Mouse (Mus musculus): Measurements from ENCODE around the gene Gapdhs. TPM values are rescaled to one million over a fixed set of nuclear protein-coding genes. Genes with fewer than 3 reads are reported as not detected.

Gapdhs gene
- total and polyA plus RNA-seq, 2 experiments from 2014 or later = not detected

- Histone ChIP-seq H3K4me1 (ENCODE audit: control insufficient read depth, insufficient read depth) (no peaks in the 10 kb centered on the region), H3K9me3 (replicated peaks; ENCODE audit: control insufficient read depth, low read length) (no peaks in the 10 kb centered on the region), H3K4me2 (ENCODE audit: low read depth, low read length) (no peak overlapping the region), H3K36me3 (replicated peaks; ENCODE audit: control insufficient read depth, insufficient read depth, low read length) (no peaks in the 10 kb centered on the region), H3K9ac (replicated peaks; ENCODE audit: low read depth, low read length) (no peak overlapping the region), H3K27ac (ENCODE audit: low read depth) (no peak overlapping the region), H3K4me3 (ENCODE audit: low read depth, low read length) (no peak overlapping the region), H3K27me3 (ENCODE audit: control insufficient read depth, insufficient read depth, low read length) (peaks cover 10% of the 10 kb centered on the region; the same call in 1 of the 2 replicates)
- TF ChIP-seq CTCF (IDR thresholded peaks at IDR 0.05; ENCODE audit: low read depth) (no peak), EP300 (IDR thresholded peaks at IDR 0.05; ENCODE audit: low read depth) (no peak)
- WGBS = 58% methylated on average over 1 of the region's 1 CpGs
- DNase-seq (ENCODE audit: low spot score) = no peak
- ATAC-seq (ENCODE audit: insufficient read depth, low read depth) = no peak
These were observed 41.7 kb upstream of the Gapdhs start for GRCm38 (mm10) chr7:30785154-30785553.

- 67% methylated on average over 3 of the region's 3 CpGs for WGBS
- ATAC-seq (ENCODE audit: insufficient read depth, low read depth) = no peak
- H3K4me2 ChIP-seq (ENCODE audit: low read depth, low read length) = no peak overlapping the region
These were observed 39.2 kb upstream of the Gapdhs start for GRCm38 (mm10) chr7:30782658-30783057.

GRCm38 (mm10) chr7:30781792-30782191 is 38.3 kb upstream of the Gapdhs start:
- Histone ChIP-seq H3K36me3 (replicated peaks; ENCODE audit: control insufficient read depth, insufficient read depth, low read length) (no peaks in the 10 kb centered on the region), H3K4me2 (ENCODE audit: low read depth, low read length) (no peak overlapping the region), H3K4me3 (ENCODE audit: low read depth, low read length) (no peak overlapping the region), H3K27me3 (ENCODE audit: control insufficient read depth, insufficient read depth, low read length) (no peaks in the 10 kb centered on the region), H3K27ac (ENCODE audit: low read depth) (no peak overlapping the region), H3K9ac (replicated peaks; ENCODE audit: low read depth, low read length) (no peak overlapping the region), H3K9me3 (replicated peaks; ENCODE audit: control insufficient read depth, low read length) (no peaks in the 10 kb centered on the region), H3K4me1 (ENCODE audit: control insufficient read depth, insufficient read depth) (no peaks in the 10 kb centered on the region)
- TF ChIP-seq EP300 (IDR thresholded peaks at IDR 0.05; ENCODE audit: low read depth) (no peak), CTCF (IDR thresholded peaks at IDR 0.05; ENCODE audit: low read depth) (peak; percentile 34)
- 61% methylated on average over 4 of the region's 4 CpGs for WGBS
- ATAC-seq (ENCODE audit: insufficient read depth, low read depth) (no peak), DNase-seq (ENCODE audit: low spot score) (no peak)

More at GRCm38 (mm10) chr7:30782658-30783057, 39.2 kb upstream of the Gapdhs start:
- no peak for TF ChIP-seq EP300 (IDR thresholded peaks at IDR 0.05; ENCODE audit: low read depth)
- TF ChIP-seq CTCF (IDR thresholded peaks at IDR 0.05; ENCODE audit: low read depth) = no peak
- Histone ChIP-seq H3K27ac (ENCODE audit: low read depth) (no peak overlapping the region), H3K27me3 (ENCODE audit: control insufficient read depth, insufficient read depth, low read length) (no peaks in the 10 kb centered on the region), H3K4me1 (ENCODE audit: control insufficient read depth, insufficient read depth) (no peaks in the 10 kb centered on the region), H3K9me3 (replicated peaks; ENCODE audit: control insufficient read depth, low read length) (no peaks in the 10 kb centered on the region), H3K4me3 (ENCODE audit: low read depth, low read length) (no peak overlapping the region), H3K9ac (replicated peaks; ENCODE audit: low read depth, low read length) (no peak overlapping the region), H3K36me3 (replicated peaks; ENCODE audit: control insufficient read depth, insufficient read depth, low read length) (no peaks in the 10 kb centered on the region)
- DNase-seq (ENCODE audit: low spot score) = no peak

GRCm38 (mm10) chr7:30777911-30778310 is 34.4 kb upstream of the Gapdhs start:
- 69% methylated on average over 1 of the region's 1 CpGs for WGBS
- Histone ChIP-seq H3K9me3 (replicated peaks; ENCODE audit: control insufficient read depth, low read length) (no peaks in the 10 kb centered on the region), H3K27ac (ENCODE audit: low read depth) (no peak overlapping the region), H3K4me2 (ENCODE audit: low read depth, low read length) (no peak overlapping the region), H3K9ac (replicated peaks; ENCODE audit: low read depth, low read length) (no peak overlapping the region), H3K4me1 (ENCODE audit: control insufficient read depth, insufficient read depth) (no peaks in the 10 kb centered on the region), H3K27me3 (ENCODE audit: control insufficient read depth, insufficient read depth, low read length) (no peaks in the 10 kb centered on the region), H3K36me3 (replicated peaks; ENCODE audit: control insufficient read depth, insufficient read depth, low read length) (no peaks in the 10 kb centered on the region), H3K4me3 (ENCODE audit: low read depth, low read length) (no peak overlapping the region)
- DNase-seq (ENCODE audit: low spot score) = no peak
- TF ChIP-seq EP300 (IDR thresholded peaks at IDR 0.05; ENCODE audit: low read depth) (no peak), CTCF (IDR thresholded peaks at IDR 0.05; ENCODE audit: low read depth) (no peak)
- no peak for ATAC-seq (ENCODE audit: insufficient read depth, low read depth)

- H3K27ac ChIP-seq (ENCODE audit: low read depth) = no peak overlapping the region
- no peaks in the 10 kb centered on the region for H3K4me1 ChIP-seq (ENCODE audit: control insufficient read depth, insufficient read depth)
- H3K4me3 ChIP-seq (ENCODE audit: low read depth, low read length) = no peak overlapping the region
- WGBS = 51% methylated on average over 7 of the region's 7 CpGs
- no peak overlapping the region for H3K9ac ChIP-seq (replicated peaks; ENCODE audit: low read depth, low read length)
- no peak for DNase-seq (ENCODE audit: low spot score)
- TF ChIP-seq CTCF (IDR thresholded peaks at IDR 0.05; ENCODE audit: low read depth) = no peak
- no peak for TF ChIP-seq EP300 (IDR thresholded peaks at IDR 0.05; ENCODE audit: low read depth)
- no peaks in the 10 kb centered on the region for H3K36me3 ChIP-seq (replicated peaks; ENCODE audit: control insufficient read depth, insufficient read depth, low read length)
- no peak overlapping the region for H3K4me2 ChIP-seq (ENCODE audit: low read depth, low read length)
- ATAC-seq (ENCODE audit: insufficient read depth, low read depth) = no peak
- no peaks in the 10 kb centered on the region for H3K27me3 ChIP-seq (ENCODE audit: control insufficient read depth, insufficient read depth, low read length)
- no peaks in the 10 kb centered on the region for H3K9me3 ChIP-seq (replicated peaks; ENCODE audit: control insufficient read depth, low read length)
These were observed 33.6 kb upstream of the Gapdhs start for GRCm38 (mm10) chr7:30777081-30777579.

GRCm38 (mm10) chr7:30776104-30776503 is 32.6 kb upstream of the Gapdhs start:
- no peaks in the 10 kb centered on the region for H3K36me3 ChIP-seq (replicated peaks; ENCODE audit: control insufficient read depth, insufficient read depth, low read length)
- no peak for DNase-seq (ENCODE audit: low spot score)
- H3K4me2 ChIP-seq (ENCODE audit: low read depth, low read length) = no peak overlapping the region
- ATAC-seq (ENCODE audit: insufficient read depth, low read depth) = no peak
- no peaks in the 10 kb centered on the region for H3K27me3 ChIP-seq (ENCODE audit: control insufficient read depth, insufficient read depth, low read length)
- no peaks in the 10 kb centered on the region for H3K9me3 ChIP-seq (replicated peaks; ENCODE audit: control insufficient read depth, low read length)
- no peak overlapping the region for H3K4me3 ChIP-seq (ENCODE audit: low read depth, low read length)
- WGBS = 70% methylated on average over 9 of the region's 9 CpGs
- no peak overlapping the region for H3K9ac ChIP-seq (replicated peaks; ENCODE audit: low read depth, low read length)
- H3K27ac ChIP-seq (ENCODE audit: low read depth) = no peak overlapping the region
- TF ChIP-seq CTCF (IDR thresholded peaks at IDR 0.05; ENCODE audit: low read depth) (no peak), EP300 (IDR thresholded peaks at IDR 0.05; ENCODE audit: low read depth) (no peak)
- no peaks in the 10 kb centered on the region for H3K4me1 ChIP-seq (ENCODE audit: control insufficient read depth, insufficient read depth)
